Mouse (Mus musculus) G1E (cell line): Measurements from ENCODE around the gene Cercam.
"Not testable (repeated sequence)": the region's sequence is repeated elsewhere in the genome, so short reads cannot be mapped to it uniquely, and the experiment has no call there.

Experiments
- CTCF ChIP-seq: IDR thresholded peaks from 2 replicates; pipeline ENCODE4 v1.5.1; 2012; ENCODE audit warnings: low read depth, low read length, inconsistent platforms, mixed read lengths
- GATA1 ChIP-seq: IDR thresholded peaks from 2 replicates; pipeline ENCODE4 v1.6.1; 2012; ENCODE audit warnings: borderline replicate concordance, low read length, inconsistent platforms, mixed read lengths
- POLR2AphosphoS5 ChIP-seq: IDR thresholded peaks from 2 replicates; pipeline ENCODE4 v1.6.1; 2012; ENCODE audit warnings: low read depth, low read length, inconsistent platforms; ENCODE audit not compliant: insufficient replicate concordance
- TAL1 ChIP-seq: conservative IDR thresholded peaks from 2 replicates; pipeline ENCODE4 v1.6.1; 2012; ENCODE audit warnings: low read depth, low read length, inconsistent platforms, mixed read lengths

DNA sequence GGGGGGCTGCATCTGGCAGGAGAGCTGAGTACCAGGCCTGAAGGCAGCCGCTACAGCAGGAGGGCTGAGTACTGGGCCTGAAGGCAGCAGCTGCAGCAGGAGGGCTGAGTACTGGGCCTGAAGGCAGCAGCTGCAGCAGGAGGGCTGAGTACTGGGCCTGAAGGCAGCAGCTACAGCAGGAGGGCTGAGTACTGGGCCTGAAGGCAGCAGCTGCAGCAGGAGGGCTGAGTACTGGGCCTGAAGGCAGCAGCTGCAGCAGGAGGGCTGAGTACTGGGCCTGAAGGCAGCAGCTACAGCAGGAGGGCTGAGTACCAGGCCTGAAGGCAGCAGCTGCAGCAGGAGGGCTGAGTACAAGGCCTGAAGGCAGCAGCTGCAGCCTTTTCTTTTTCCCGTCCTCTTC is 39.2 kb downstream of the Cercam start:
- not testable (repeated sequence) for TF ChIP-seq GATA1, CTCF, TAL1, POLR2AphosphoS5
